Mouse (Mus musculus) liver, adult 2 months (tissue): ENCODE data around the gene Metap1. TPM values are rescaled to one million over a fixed set of nuclear protein-coding genes. Genes with fewer than 3 reads are reported as not detected.

Experiments used
- DNase-seq: peaks from one replicate; pipeline ENCODE4 v3.0.0-alpha.2; 2011; ENCODE audit warnings: low read depth, low spot score; ENCODE audit errors: extremely low read depth
- H3K27ac ChIP-seq: fragments of 200-500 bp; replicated peaks from 2 replicates; pipeline ENCODE4 v1.5.1; 2012; ENCODE audit warnings: low read depth, mild to moderate bottlenecking, control low read depth, inconsistent platforms, low read length; ENCODE audit not compliant: insufficient read depth
- H3K27me3 ChIP-seq: fragments of 200-500 bp; 2 replicates; pipeline ENCODE4 v1.6.1; 2012; ENCODE audit warnings: mild to moderate bottlenecking, moderate library complexity, low read length, inconsistent platforms; ENCODE audit not compliant: control insufficient read depth, insufficient read depth
- H3K36me3 ChIP-seq: fragments of 200-500 bp; 2 replicates; pipeline ENCODE4 v1.6.1; 2012; ENCODE audit warnings: low read length, inconsistent platforms; ENCODE audit not compliant: control insufficient read depth, insufficient read depth
- H3K4me1 ChIP-seq: fragments of 200-500 bp; 2 replicates; pipeline ENCODE4 v1.6.1; 2011; ENCODE audit warnings: low read length; ENCODE audit not compliant: control insufficient read depth, insufficient read depth
- H3K4me3 ChIP-seq: fragments of 200-500 bp; 2 replicates; pipeline ENCODE4 v1.5.1; 2011; ENCODE audit warnings: low read depth, mild to moderate bottlenecking, control low read depth, low read length, moderate library complexity; ENCODE audit not compliant: insufficient read depth
- H3K79me2 ChIP-seq: fragments of 200-500 bp; 2 replicates; pipeline ENCODE4 v1.6.1; 2012; ENCODE audit warnings: inconsistent platforms, mild to moderate bottlenecking, low read length, moderate library complexity; ENCODE audit not compliant: control insufficient read depth, insufficient read depth
- H3K9ac ChIP-seq: fragments of 200-500 bp; 2 replicates; pipeline ENCODE4 v1.6.1; 2012; ENCODE audit warnings: low read depth, mild to moderate bottlenecking, control low read depth, inconsistent platforms, low read length
- CTCF ChIP-seq: fragments of 200-500 bp; IDR thresholded peaks from 2 replicates; pipeline ENCODE4 v1.5.1; 2011; ENCODE audit warnings: low read depth, low read length, control low read depth
- POLR2A ChIP-seq: fragments of 200-500 bp; IDR thresholded peaks from 2 replicates; pipeline ENCODE4 v1.6.1; 2011; ENCODE audit warnings: low read length, control low read depth; ENCODE audit not compliant: insufficient read depth; ENCODE audit errors: extremely low read depth
- WGBS: fragments of 180-500 bp; shearing (Covaris S2); methylation state at CpG from one replicate; pipeline ENCODE4 v1.1.7; 2018; 5-methylcytosine and 5-hydroxymethylcytosine counted together
- polyA plus RNA-seq: library from polyadenylated mRNA; depleted of rRNA; stranded (reverse); fragments of >200 nt; gene quantifications from 2 replicates; pipeline ENCODE4 v1.2.3, GENCODE M21; 2012
- total RNA-seq: library from RNA; depleted of rRNA; stranded (reverse); fragments of >200 nt; gene quantifications from 2 replicates; pipeline ENCODE4 v1.2.3, GENCODE M21; 2014

Gene Metap1
- total and polyA plus RNA-seq, 2 experiments = 11.7 to 31.4 TPM

DNA sequence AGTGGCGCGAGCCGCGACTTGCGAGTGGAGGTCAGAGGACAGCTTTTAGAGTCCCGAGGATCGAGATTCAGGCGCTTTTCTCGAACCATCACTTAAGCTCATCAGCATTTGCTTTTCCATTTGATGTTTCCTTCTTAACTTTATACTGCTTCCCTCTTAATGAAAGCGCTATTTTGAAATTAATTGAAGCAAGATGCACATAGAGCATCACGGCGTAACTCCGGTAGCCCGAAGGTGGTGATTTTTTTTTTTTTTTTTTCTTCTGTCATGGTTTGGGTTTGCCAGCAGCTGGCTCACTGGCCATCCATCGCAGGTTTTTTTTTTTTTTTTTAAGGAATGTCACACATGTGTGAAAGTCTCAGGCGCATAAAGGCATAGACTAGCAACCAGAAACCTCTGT is 39.0 kb upstream of the Metap1 start:
- H3K27ac ChIP-seq = no peak overlapping the region

DNA sequence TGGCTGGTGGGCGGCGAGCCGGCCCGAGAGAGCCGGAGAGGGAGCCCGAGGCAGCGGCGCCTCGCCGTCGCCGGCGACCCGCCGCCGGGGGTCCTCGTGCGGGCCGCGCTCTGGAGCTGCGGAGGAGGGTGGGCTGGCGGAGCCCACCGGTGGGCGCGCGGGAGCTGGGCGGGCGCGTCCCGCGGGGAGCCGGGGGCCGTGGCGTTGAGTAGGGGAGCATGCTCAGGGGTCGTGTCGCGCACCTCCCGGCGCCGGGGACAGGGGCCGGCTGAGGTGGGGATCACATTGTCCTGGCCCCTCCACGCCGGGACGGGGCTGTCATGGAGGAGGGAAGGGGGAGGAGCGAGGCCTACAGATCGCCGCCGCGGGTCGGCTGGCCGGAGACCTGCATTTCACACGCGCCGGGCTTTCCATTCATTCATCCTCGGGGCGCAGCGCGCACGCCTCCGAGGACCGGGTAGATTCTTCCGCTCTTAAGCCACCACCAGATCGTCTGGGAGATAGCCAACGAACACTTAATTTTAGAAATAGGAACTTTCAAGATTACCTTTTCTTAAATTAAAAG is 38.4 kb upstream of the Metap1 start:
- H3K36me3 ChIP-seq = no peaks in the 10 kb centered on the region
- no peak overlapping the region for H3K27ac ChIP-seq

More for the DNA sequence above, 39.0 kb upstream of the Metap1 start:
- Histone ChIP-seq H3K79me2 (peaks cover 10% of the 10 kb centered on the region; the same call in 1 of the 2 replicates), H3K36me3 (no peaks in the 10 kb centered on the region), H3K9ac (no peak overlapping the region), H3K27me3 (no peaks in the 10 kb centered on the region), H3K4me1 (peaks cover 19% of the 10 kb centered on the region), H3K4me3 (peak overlapping the region; percentile 95)
- 7% methylated on average over 16 of the region's 16 CpGs for WGBS
- no peak for DNase-seq
- no peak for TF ChIP-seq POLR2A
- no peak for TF ChIP-seq CTCF

DNA sequence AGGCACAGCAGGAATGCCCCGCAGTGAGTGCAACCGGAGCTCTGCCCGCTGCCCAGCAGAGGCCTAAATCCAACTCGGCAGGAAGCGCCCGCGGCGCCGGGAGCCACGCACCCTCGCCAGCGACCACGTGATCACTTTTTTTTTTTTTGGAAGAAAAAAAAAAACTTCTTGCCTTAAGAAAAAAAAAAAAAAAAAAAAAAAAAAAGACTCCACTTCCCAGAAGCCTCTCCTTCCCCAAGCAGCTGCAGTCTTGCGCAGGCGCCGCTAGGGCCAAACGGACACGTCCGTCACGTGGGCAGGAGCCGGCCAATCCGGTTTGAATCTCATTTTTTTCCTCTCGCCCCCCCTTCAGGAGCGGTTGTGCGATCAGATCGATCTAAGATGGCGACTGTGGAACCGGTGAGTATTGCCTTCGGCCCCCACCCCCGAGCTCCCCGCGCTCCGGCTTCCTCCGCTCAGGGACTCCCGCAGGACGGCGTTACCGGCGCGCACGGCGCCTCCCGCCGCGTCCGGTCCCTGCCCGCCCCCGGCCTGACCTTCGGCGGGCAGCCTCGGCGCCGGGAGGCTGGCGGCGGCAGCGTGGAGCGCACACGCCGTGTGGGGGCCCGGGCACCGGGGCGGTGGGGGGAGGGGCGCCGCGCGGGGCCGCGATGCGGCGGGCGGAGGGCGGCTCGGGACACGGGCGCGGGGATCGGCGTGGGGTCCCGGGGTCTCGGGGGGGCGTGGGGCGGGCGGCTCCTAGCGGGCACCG is 37.8 kb upstream of the Metap1 start:
- WGBS = 1% methylated on average over 79 of the region's 85 CpGs
- H3K79me2 ChIP-seq = peaks cover 6% of the 10 kb centered on the region; the same call in 1 of the 2 replicates
- H3K4me3 ChIP-seq = peak overlapping the region; percentile 95
- H3K36me3 ChIP-seq = no peaks in the 10 kb centered on the region
- peak overlapping the region; percentile 87 for H3K27ac ChIP-seq
- peak overlapping the region; percentile 96 for H3K9ac ChIP-seq
- no peaks in the 10 kb centered on the region for H3K27me3 ChIP-seq
- peak; percentile 95 for DNase-seq
- TF ChIP-seq POLR2A (peak; percentile 90), CTCF (no peak)
- H3K4me1 ChIP-seq = peaks cover 17% of the 10 kb centered on the region

More for the DNA sequence above, 38.4 kb upstream of the Metap1 start:
- Histone ChIP-seq H3K79me2 (peaks cover 10% of the 10 kb centered on the region; the same call in 1 of the 2 replicates), H3K4me3 (peak overlapping the region; percentile 95), H3K27me3 (no peaks in the 10 kb centered on the region), H3K4me1 (peaks cover 19% of the 10 kb centered on the region), H3K9ac (peak overlapping the region; percentile 96)
- under 1% methylated on average over 56 of the region's 64 CpGs for WGBS
- TF ChIP-seq POLR2A = no peak
- no peak for TF ChIP-seq CTCF
- DNase-seq = peak; percentile 39

DNA sequence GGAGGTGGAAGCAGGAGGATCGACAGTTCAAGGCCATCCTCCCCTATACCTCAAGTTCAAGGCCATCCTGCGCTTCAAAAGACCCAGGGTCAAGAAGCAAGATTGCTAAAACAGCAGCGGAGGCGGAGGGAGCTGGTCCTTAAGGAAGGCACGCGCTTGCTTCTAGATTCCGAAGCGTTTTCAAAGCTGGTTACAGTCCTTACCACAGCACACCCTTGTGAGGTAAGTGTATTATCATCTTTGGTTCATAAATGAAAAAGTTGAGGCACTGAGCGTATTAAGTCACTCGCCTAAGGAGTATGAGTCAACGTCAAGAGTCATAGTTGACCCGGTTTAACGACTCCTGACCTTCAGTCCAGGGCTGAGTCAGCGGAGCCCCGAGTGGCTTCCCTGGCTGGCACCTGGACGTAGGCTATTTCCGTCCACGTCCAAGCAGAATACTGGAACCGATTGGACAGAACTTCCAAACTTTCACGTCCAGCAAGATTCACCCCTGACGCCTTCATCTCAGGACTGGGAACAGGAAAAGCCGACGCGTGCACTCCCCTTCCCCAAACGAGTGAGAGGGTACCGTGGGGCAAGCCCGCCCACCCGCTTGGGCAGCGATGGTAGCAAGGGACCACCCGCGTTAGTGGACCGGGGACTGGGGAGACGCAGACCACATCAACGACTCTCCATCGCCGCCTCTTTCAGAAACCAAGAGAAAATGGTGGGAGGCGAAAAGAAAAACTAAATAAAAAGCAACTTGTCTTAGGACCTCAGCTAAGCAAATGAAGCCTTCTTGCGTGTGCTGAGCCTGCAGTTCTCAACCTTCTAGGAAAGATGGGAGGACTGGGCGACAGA is 37.0 kb upstream of the Metap1 start, which contains the start of gene Eif4e:
Eif4e (plus strand) TSS at position 107 of the 843 bp plus-strand sequence.
- peaks cover 6% of the 10 kb centered on the region; the same call in 1 of the 2 replicates for H3K79me2 ChIP-seq
- H3K4me1 ChIP-seq = peaks cover 11% of the 10 kb centered on the region
- peak; percentile 79 for DNase-seq
- H3K9ac ChIP-seq = peak within 1 kb of the TSS; percentile 78
- H3K36me3 ChIP-seq = no peaks in the 10 kb centered on the region
- H3K4me3 ChIP-seq = peak within 1 kb of the TSS; percentile 77
- no peaks in the 10 kb centered on the region for H3K27me3 ChIP-seq
- H3K27ac ChIP-seq = peak within 1 kb of the TSS; percentile 87
- TF ChIP-seq POLR2A (no peak), CTCF (no peak)
- 2% methylated on average over 39 of the region's 39 CpGs for WGBS

- no peaks in the 10 kb centered on the region for H3K36me3 ChIP-seq
- peaks cover 6% of the 10 kb centered on the region; the same call in 1 of the 2 replicates for H3K79me2 ChIP-seq
- H3K27ac ChIP-seq = no peak overlapping the region
- no peak overlapping the region for H3K4me3 ChIP-seq
- TF ChIP-seq CTCF (no peak), POLR2A (no peak)
- DNase-seq = peak; percentile 14
- WGBS = 75% methylated on average over 8 of the region's 8 CpGs
- H3K27me3 ChIP-seq = no peaks in the 10 kb centered on the region
- no peak overlapping the region for H3K9ac ChIP-seq
- H3K4me1 ChIP-seq = peaks cover 9% of the 10 kb centered on the region
These were observed 36.2 kb upstream of the Metap1 start for GRCm38 (mm10) chr3:138525494-138525893.
